Mouse (Mus musculus): ENCODE measurements around the gene Dop1b.
"Not testable (repeated sequence)": the region's sequence is repeated elsewhere in the genome, so short reads cannot be mapped to it uniquely, and the experiment has no call there.

DNA sequence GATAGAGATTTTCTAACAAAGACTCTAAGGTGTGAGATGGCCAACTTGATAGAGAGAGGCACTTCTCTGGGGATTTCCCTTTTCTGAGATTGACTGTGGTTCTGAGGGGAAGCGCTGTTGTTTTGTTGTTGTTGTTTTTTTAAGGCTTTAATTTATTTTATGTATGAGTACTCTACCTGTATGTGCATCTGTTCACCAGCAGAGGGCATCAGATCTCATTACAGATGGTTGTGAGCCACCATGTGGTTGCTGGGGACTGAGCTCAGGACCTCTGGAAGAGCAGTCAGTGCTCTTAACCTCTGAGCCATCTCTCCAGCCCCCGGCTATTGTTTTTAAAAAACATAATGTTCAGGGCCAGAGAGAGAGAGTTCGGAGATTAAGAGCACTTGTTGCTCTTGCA, 25.9 kb upstream of the Dop1b start:
- TF ChIP-seq CTCF (IDR thresholded peaks at IDR 0.05; ENCODE audit: low read depth, low read length); POLR2A (IDR thresholded peaks at IDR 0.05; ENCODE audit: borderline replicate concordance, low read depth, low read length): not testable (repeated sequence)
